Mouse (Mus musculus) hindbrain, embryonic 15.5 days (tissue): Measurements from ENCODE around the gene Fgfr2. TPM values are rescaled to one million over a fixed set of nuclear protein-coding genes. Genes with fewer than 3 reads are reported as not detected.

Experiments
- ATAC-seq: fragments of 200-750 bp; cut with Nextera tagmentation; 2 replicates; pipeline ENCODE4 v1.8.0; 2017; ENCODE audit warnings: low read depth, moderate number of reproducible peaks, moderate TSS enrichment; ENCODE audit not compliant: low FRiP score
- H3K27ac ChIP-seq: fragments of 300-500 bp; sonication (generic); replicated peaks from 2 replicates; pipeline ENCODE4 v1.5.1; 2015; ENCODE audit warnings: mild to moderate bottlenecking, inconsistent platforms
- H3K27me3 ChIP-seq: fragments of 300-500 bp; sonication (generic); 2 replicates; pipeline ENCODE4 v1.6.1; 2015; ENCODE audit warnings: control low read depth, inconsistent platforms
- H3K36me3 ChIP-seq: fragments of 300-500 bp; sonication (generic); 2 replicates; pipeline ENCODE4 v1.6.1; 2015; ENCODE audit warnings: control low read depth, inconsistent platforms
- H3K4me1 ChIP-seq: fragments of 300-500 bp; sonication (generic); replicated peaks from 2 replicates; pipeline ENCODE4 v1.6.1; 2015; ENCODE audit warnings: control low read depth, inconsistent platforms
- H3K4me2 ChIP-seq: fragments of 300-500 bp; sonication (generic); 2 replicates; pipeline ENCODE4 v1.6.1; 2015; ENCODE audit warnings: moderate library complexity, mild to moderate bottlenecking, inconsistent platforms
- H3K4me3 ChIP-seq: fragments of 300-500 bp; sonication (generic); 2 replicates; pipeline ENCODE4 v1.5.1; 2015; ENCODE audit warnings: mild to moderate bottlenecking, inconsistent platforms
- H3K9ac ChIP-seq: fragments of 300-500 bp; sonication (generic); 2 replicates; pipeline ENCODE4 v1.6.1; 2015; ENCODE audit warnings: inconsistent platforms
- H3K9me3 ChIP-seq: fragments of 300-500 bp; sonication (generic); 2 replicates; pipeline ENCODE4 v1.6.1; 2016; ENCODE audit warnings: control low read depth, inconsistent platforms
- WGBS: fragments of 180-500 bp; shearing (Covaris S2); methylation state at CpG from one replicate; pipeline ENCODE4 v1.1.7; 2015; 5-methylcytosine and 5-hydroxymethylcytosine counted together
- polyA plus RNA-seq: library from polyadenylated mRNA; unstranded; fragments of >200 nt; fragmentation: Nextera tagmentation; extraction: Ambion mirVana; gene quantifications from 2 replicates; pipeline ENCODE4 v1.2.1, GENCODE M21; 2015

Fgfr2 gene
- polyA plus RNA-seq, 1 experiment from 2014 or later = 28.5 TPM

DNA sequence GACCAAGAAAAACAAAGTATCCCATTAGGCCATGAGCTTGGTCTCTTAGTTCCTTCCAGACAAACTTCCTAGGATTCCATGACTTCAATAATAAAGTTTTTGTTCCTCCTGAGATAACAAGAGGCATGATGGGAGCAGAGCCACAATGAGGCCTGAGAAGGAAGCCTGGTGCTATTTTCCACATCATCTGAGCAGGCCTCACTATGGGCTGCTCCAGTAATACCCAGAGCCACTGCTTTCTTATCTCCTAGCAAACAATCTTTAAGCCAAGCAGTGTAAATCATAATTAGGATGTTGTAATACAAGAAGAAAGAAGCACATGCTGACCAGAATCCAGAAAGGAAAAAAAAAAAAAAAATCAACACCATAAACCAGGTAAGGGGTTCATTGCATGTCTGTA lies 6.6 kb downstream of the Fgfr2 start:
- Histone ChIP-seq H3K9me3 (no peaks in the 10 kb centered on the region), H3K4me2 (no peak overlapping the region; the same call in 1 of the 2 replicates), H3K4me3 (no peak overlapping the region), H3K27ac (no peak overlapping the region), H3K9ac (no peak overlapping the region), H3K27me3 (no peaks in the 10 kb centered on the region), H3K36me3 (no peaks in the 10 kb centered on the region), H3K4me1 (peaks cover 80% of the 10 kb centered on the region)
- ATAC-seq = no peak

DNA sequence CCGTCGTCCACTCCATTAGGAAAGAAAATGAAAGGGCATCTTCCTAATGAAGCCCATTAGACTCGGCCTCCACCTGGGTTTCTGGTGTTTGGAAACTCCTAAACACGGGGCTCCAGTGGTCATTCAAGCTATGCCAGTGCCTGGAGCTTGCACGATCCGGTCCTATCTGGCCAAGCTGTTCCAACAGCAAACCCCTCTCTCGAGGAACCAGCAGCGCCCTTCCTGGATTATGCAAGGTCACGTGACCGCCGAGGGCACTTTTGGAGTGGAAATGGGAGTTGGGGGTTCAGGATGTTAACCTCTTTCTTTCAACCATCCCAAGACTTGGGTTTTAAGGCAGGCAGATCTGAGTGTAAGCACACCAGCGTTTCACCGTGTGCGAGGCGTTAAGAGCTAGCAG lies 7.3 kb downstream of the Fgfr2 start:
- no peak for ATAC-seq
- no peak overlapping the region for H3K27ac ChIP-seq
- no peaks in the 10 kb centered on the region for H3K36me3 ChIP-seq
- no peaks in the 10 kb centered on the region for H3K27me3 ChIP-seq
- H3K9ac ChIP-seq = no peak overlapping the region
- peak overlapping the region; percentile 40 for H3K4me2 ChIP-seq
- H3K4me3 ChIP-seq = no peak overlapping the region
- WGBS = 16% methylated on average over 15 of the region's 15 CpGs
- no peaks in the 10 kb centered on the region for H3K9me3 ChIP-seq
- peaks cover 83% of the 10 kb centered on the region for H3K4me1 ChIP-seq

- no peak overlapping the region for H3K9ac ChIP-seq
- 22% methylated on average over 20 of the region's 20 CpGs for WGBS
These were observed 8.2 kb downstream of the Fgfr2 start for GRCm38 (mm10) chr7:133114847-133115470.

DNA sequence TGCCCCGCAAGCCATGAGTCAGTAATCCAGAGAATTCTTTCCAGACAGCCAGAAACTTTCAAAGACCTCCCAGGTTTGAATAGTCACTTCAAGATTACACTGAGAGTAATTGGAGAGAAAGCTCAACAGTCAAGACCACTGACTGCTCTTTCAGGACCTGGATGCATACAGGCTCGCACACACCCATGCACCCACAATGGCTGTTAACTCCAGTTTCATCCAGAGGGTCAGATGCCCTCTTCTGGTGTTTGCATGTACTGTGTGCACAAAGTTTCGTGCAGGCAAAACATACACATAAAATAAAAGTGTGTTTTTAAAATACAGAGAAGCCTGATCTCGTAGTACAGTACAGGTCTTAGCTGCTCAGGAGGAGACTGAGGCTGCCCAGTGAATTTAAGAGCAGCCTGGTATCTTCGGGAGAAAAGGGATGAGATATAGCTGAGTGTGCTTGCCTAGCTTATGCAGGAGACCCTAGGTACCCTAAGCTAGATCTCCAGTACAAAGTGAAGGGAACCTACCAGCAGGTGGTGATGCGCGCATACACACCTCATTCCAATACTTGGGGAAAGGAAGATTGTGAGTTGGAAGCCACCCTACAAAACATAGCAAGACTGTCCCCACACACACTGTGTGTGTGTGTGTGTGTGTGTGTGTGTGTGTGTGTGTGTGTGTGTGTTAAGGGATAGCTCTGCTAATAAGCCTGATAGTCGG lies 9.8 kb downstream of the Fgfr2 start:
- ATAC-seq = no peak
- no peak overlapping the region for H3K27ac ChIP-seq
- no peak overlapping the region for H3K4me3 ChIP-seq
- H3K9me3 ChIP-seq = no peaks in the 10 kb centered on the region
- peaks cover 72% of the 10 kb centered on the region for H3K4me1 ChIP-seq
- no peak overlapping the region for H3K4me2 ChIP-seq
- no peak overlapping the region for H3K9ac ChIP-seq
- WGBS = 68% methylated on average over 8 of the region's 8 CpGs
- no peaks in the 10 kb centered on the region for H3K27me3 ChIP-seq
- H3K36me3 ChIP-seq = no peaks in the 10 kb centered on the region

More at GRCm38 (mm10) chr7:133114847-133115470, 8.2 kb downstream of the Fgfr2 start:
- Histone ChIP-seq H3K27ac (no peak overlapping the region), H3K27me3 (no peaks in the 10 kb centered on the region), H3K36me3 (no peaks in the 10 kb centered on the region), H3K4me2 (peak overlapping the region; percentile 40), H3K4me1 (peaks cover 82% of the 10 kb centered on the region), H3K4me3 (no peak overlapping the region), H3K9me3 (no peaks in the 10 kb centered on the region)
- no peak for ATAC-seq

DNA sequence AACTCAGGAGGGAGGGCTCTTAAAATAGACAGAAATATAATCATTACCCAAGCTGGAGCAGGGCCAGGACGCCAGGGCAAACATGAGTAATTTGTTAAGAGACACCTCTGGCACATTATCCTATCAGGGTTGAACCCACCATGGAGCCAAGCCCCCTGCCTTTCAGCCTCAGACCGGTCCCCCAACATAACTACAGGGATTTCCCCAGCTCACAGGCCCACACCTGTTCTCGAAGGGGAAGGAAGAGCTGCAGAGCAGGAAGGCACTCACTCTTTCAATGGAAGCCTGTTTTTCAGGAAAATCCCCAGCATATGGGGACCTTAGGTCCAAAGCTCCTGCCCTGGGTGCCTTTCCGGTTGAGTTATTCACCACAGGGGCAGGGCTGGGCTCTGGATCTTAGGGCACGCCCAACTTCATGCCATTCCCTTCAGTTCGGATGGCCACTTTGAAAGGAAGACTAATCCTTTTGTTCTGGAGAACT lies 10.8 kb downstream of the Fgfr2 start:
- no peaks in the 10 kb centered on the region for H3K27me3 ChIP-seq
- no peak for ATAC-seq
- H3K9me3 ChIP-seq = no peaks in the 10 kb centered on the region
- H3K4me1 ChIP-seq = peaks cover 64% of the 10 kb centered on the region
- no peak overlapping the region for H3K27ac ChIP-seq
- H3K4me2 ChIP-seq = no peak overlapping the region
- no peaks in the 10 kb centered on the region for H3K36me3 ChIP-seq
- 20% methylated on average over 6 of the region's 6 CpGs for WGBS
- no peak overlapping the region for H3K9ac ChIP-seq
- no peak overlapping the region for H3K4me3 ChIP-seq

DNA sequence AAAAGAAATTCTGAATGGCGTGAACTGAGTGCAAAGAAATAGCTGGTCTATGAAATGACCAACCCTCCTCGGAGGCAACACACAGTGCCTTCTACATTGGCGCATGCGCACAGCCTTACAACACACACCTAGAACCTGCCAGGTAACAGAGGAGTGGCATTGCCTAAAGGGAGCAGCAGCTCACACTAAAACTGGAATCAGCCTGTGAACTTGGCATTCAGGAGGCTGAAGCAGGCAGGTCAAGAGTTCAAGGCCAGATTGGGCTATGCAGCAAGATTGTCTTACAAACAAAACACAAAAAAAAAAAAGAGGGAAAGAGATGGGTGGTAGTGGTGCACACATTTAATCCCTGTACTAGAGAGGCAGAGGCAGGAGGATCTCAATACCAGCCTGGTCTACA lies 13.7 kb downstream of the Fgfr2 start:
- Histone ChIP-seq H3K36me3 (no peaks in the 10 kb centered on the region), H3K4me3 (no peak overlapping the region), H3K27me3 (no peaks in the 10 kb centered on the region), H3K4me2 (no peak overlapping the region), H3K4me1 (peaks cover 40% of the 10 kb centered on the region), H3K9me3 (no peaks in the 10 kb centered on the region), H3K27ac (no peak overlapping the region), H3K9ac (no peak overlapping the region)
- WGBS = 97% methylated on average over 4 of the region's 4 CpGs
- ATAC-seq = no peak

DNA sequence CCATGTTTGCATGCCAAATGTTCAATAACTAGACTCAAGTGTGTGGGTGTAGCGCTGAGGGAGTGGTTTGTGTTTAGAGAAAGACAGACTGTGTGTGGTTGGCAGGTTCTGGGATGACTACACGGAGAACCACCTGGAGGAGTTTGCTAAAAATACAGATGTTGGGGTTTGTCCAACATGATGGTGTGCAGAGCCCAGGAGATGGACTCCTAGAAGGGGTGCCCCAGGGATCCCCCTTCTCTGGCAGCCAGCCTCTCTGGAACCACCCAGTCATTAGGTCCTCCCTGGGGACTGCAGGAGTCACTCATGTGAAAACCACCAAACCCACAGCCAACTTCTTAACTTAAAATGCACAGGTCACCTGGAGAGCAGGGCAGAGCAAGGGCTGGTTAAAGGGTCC lies 14.5 kb downstream of the Fgfr2 start:
- ATAC-seq = no peak
- 95% methylated on average over 2 of the region's 2 CpGs for WGBS
- peaks cover 42% of the 10 kb centered on the region for H3K4me1 ChIP-seq

DNA sequence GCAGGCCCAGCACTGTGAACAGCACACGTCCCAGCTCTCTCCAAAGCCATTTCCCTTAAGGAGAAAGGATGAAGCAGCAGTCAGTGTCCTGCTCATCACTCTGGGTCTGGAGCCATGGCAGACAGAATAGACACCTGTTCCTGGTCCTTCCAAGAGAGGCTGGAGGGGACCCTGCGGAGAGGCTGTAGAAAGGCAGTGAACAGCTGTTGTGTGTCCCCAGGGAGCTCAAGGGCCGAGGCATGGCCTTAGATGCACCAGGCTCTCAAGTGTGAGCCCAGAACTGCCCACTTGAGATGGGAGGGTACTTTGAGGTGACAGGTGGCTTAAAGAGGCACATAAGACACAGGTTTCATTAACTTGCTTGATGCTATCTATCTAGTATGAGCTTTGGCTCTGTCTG lies 20.6 kb downstream of the Fgfr2 start:
- H3K4me1 ChIP-seq = peaks cover 54% of the 10 kb centered on the region
- ATAC-seq = no peak
- H3K4me3 ChIP-seq = no peak overlapping the region
- H3K27ac ChIP-seq = no peak overlapping the region
- H3K9me3 ChIP-seq = no peaks in the 10 kb centered on the region
- H3K36me3 ChIP-seq = no peaks in the 10 kb centered on the region
- no peak overlapping the region for H3K4me2 ChIP-seq
- H3K9ac ChIP-seq = no peak overlapping the region
- no peaks in the 10 kb centered on the region for H3K27me3 ChIP-seq
- 54% methylated on average over 3 of the region's 3 CpGs for WGBS

More for the DNA sequence above, 14.5 kb downstream of the Fgfr2 start:
- Histone ChIP-seq H3K27ac (no peak overlapping the region), H3K4me3 (no peak overlapping the region), H3K36me3 (no peaks in the 10 kb centered on the region), H3K27me3 (no peaks in the 10 kb centered on the region), H3K4me2 (no peak overlapping the region), H3K9ac (no peak overlapping the region), H3K9me3 (no peaks in the 10 kb centered on the region)

GRCm38 (mm10) chr7:133101070-133101469 lies 22.1 kb downstream of the Fgfr2 start:
- no peak overlapping the region for H3K9ac ChIP-seq
- H3K36me3 ChIP-seq = no peaks in the 10 kb centered on the region
- H3K4me1 ChIP-seq = peaks cover 55% of the 10 kb centered on the region
- WGBS = 68% methylated on average over 6 of the region's 6 CpGs
- H3K27ac ChIP-seq = no peak overlapping the region
- no peak overlapping the region for H3K4me3 ChIP-seq
- H3K27me3 ChIP-seq = no peaks in the 10 kb centered on the region
- H3K4me2 ChIP-seq = no peak overlapping the region
- no peak for ATAC-seq
- no peaks in the 10 kb centered on the region for H3K9me3 ChIP-seq

GRCm38 (mm10) chr7:133100178-133100577 lies 23.0 kb downstream of the Fgfr2 start:
- Histone ChIP-seq H3K27me3 (no peaks in the 10 kb centered on the region), H3K4me2 (no peak overlapping the region), H3K4me1 (peaks cover 55% of the 10 kb centered on the region), H3K27ac (no peak overlapping the region), H3K4me3 (no peak overlapping the region), H3K9me3 (no peaks in the 10 kb centered on the region), H3K9ac (no peak overlapping the region), H3K36me3 (no peaks in the 10 kb centered on the region)
- WGBS = 53% methylated on average over 6 of the region's 6 CpGs
- no peak for ATAC-seq

- 39% methylated on average over 4 of the region's 4 CpGs for WGBS
- Histone ChIP-seq H3K4me3 (no peak overlapping the region), H3K27ac (no peak overlapping the region), H3K36me3 (no peaks in the 10 kb centered on the region), H3K9me3 (no peaks in the 10 kb centered on the region), H3K4me1 (peaks cover 50% of the 10 kb centered on the region), H3K4me2 (no peak overlapping the region), H3K27me3 (no peaks in the 10 kb centered on the region), H3K9ac (no peak overlapping the region)
- ATAC-seq = no peak
These were observed 23.9 kb downstream of the Fgfr2 start for GRCm38 (mm10) chr7:133099266-133099665.

DNA sequence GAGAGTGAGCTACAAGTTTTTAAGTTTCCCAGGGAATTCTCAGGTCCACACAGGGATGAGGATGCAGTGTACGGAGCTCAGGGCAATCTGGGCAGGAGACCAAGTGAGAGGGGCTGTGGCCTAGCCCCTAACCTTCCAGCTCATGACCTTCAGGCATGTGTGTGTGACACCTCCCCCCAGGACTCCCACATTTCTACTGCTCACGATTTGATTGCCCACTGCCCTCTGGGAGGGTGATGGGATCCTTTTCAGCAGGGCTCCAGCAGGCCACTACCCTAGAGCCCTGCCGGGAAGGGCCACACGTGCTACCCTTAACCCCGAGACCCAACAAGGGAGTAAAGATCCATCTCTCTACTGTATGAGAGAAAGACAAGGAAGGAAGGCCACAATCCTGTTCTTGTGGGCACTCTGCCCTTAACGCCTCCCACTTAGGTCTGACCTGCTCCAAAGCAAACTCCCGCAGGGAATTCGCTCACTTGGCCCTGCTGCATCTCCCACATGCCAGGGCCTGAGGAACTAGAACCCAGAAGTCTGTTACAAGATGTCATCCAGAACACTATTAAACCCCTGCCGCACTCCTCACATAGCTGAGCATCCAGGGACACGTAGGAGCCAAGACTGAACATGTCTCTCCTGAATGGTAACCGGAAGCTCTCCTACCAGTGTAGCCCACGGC lies 24.9 kb downstream of the Fgfr2 start:
- H3K4me2 ChIP-seq = no peak overlapping the region
- 84% methylated on average over 12 of the region's 12 CpGs for WGBS
- no peaks in the 10 kb centered on the region for H3K27me3 ChIP-seq
- peaks cover 54% of the 10 kb centered on the region for H3K4me1 ChIP-seq
- no peaks in the 10 kb centered on the region for H3K36me3 ChIP-seq
- H3K27ac ChIP-seq = no peak overlapping the region
- H3K4me3 ChIP-seq = no peak overlapping the region
- no peak for ATAC-seq
- H3K9me3 ChIP-seq = no peaks in the 10 kb centered on the region
- no peak overlapping the region for H3K9ac ChIP-seq
